Mouse (Mus musculus) hindbrain, embryonic 11.5 days (tissue): ENCODE measurements around the gene Zscan5b. TPM values are rescaled to one million over a fixed set of nuclear protein-coding genes. Genes with fewer than 3 reads are reported as not detected.

Experiments used
- ATAC-seq: fragments of 200-750 bp; cut with Nextera tagmentation; 2 replicates; pipeline ENCODE4 v1.8.0; 2017; ENCODE audit warnings: mild to moderate bottlenecking, moderate TSS enrichment, moderate library complexity; ENCODE audit not compliant: low FRiP score
- DNase-seq: peaks from one replicate; pipeline ENCODE4 v3.0.0-alpha.2; 2015; ENCODE audit warnings: low spot score
- H3K27ac ChIP-seq: fragments of 300-500 bp; sonication (generic); 2 replicates; pipeline ENCODE4 v1.5.1; 2014; ENCODE audit warnings: mild to moderate bottlenecking, low read depth, low read length
- H3K27me3 ChIP-seq: fragments of 300-500 bp; sonication (generic); 2 replicates; pipeline ENCODE4 v1.6.1; 2014; ENCODE audit warnings: mild to moderate bottlenecking, low read length, moderate library complexity, mixed read lengths; ENCODE audit not compliant: control insufficient read depth, insufficient read depth
- H3K36me3 ChIP-seq: fragments of 300-500 bp; sonication (generic); 2 replicates; pipeline ENCODE4 v1.6.1; 2014; ENCODE audit warnings: mild to moderate bottlenecking, low read length, moderate library complexity, mixed read lengths; ENCODE audit not compliant: control insufficient read depth, insufficient read depth
- H3K4me1 ChIP-seq: fragments of 300-500 bp; sonication (generic); replicated peaks from 2 replicates; pipeline ENCODE4 v1.6.1; 2014; ENCODE audit warnings: low read length, mixed read lengths; ENCODE audit not compliant: control insufficient read depth, insufficient read depth
- H3K4me2 ChIP-seq: fragments of 300-500 bp; sonication (generic); replicated peaks from 2 replicates; pipeline ENCODE4 v1.6.1; 2014; ENCODE audit warnings: mild to moderate bottlenecking, low read depth, low read length
- H3K4me3 ChIP-seq: fragments of 300-500 bp; sonication (generic); 2 replicates; pipeline ENCODE4 v1.5.1; 2014; ENCODE audit warnings: low read depth, low read length
- H3K9ac ChIP-seq: fragments of 300-500 bp; sonication (generic); 2 replicates; pipeline ENCODE4 v1.6.1; 2014; ENCODE audit warnings: low read depth, low read length
- H3K9me3 ChIP-seq: fragments of 300-500 bp; sonication (generic); 2 replicates; pipeline ENCODE4 v1.6.1; 2016; ENCODE audit warnings: low read length; ENCODE audit not compliant: control insufficient read depth
- WGBS: fragments of 180-500 bp; shearing (Covaris S2); extraction: QIAGEN DNeasy Blood & Tissue Kit; methylation state at CpG from one replicate; pipeline ENCODE4 v1.1.7; 2014; 5-methylcytosine and 5-hydroxymethylcytosine counted together
- polyA plus RNA-seq: library from polyadenylated mRNA; unstranded; fragments of >200 nt; fragmentation: Nextera tagmentation; extraction: Ambion mirVana; gene quantifications from 2 replicates; pipeline ENCODE4 v1.2.1, GENCODE M21; 2014

Gene Zscan5b
- polyA plus RNA-seq, 1 experiment from 2014 or later = not detected

- no peak overlapping the region for H3K27ac ChIP-seq
- no peaks in the 10 kb centered on the region for H3K4me1 ChIP-seq
- H3K36me3 ChIP-seq = 0 out of 2 replicates have a peak, but pooled peaks cover 8% of the 10 kb centered on the region
- no peak overlapping the region for H3K4me2 ChIP-seq
- no peak overlapping the region for H3K4me3 ChIP-seq
- no peaks in the 10 kb centered on the region for H3K9me3 ChIP-seq
- no peaks in the 10 kb centered on the region for H3K27me3 ChIP-seq
- DNase-seq (no peak), ATAC-seq (no peak)
- 92% methylated on average over 2 of the region's 2 CpGs for WGBS
- H3K9ac ChIP-seq = no peak overlapping the region
Measured at GRCm38 (mm10) chr7:6186176-6186575, 35.9 kb upstream of the Zscan5b start.

- Histone ChIP-seq H3K4me3 (no peak overlapping the region), H3K36me3 (0 out of 2 replicates have a peak, but pooled peaks cover 8% of the 10 kb centered on the region), H3K4me1 (no peaks in the 10 kb centered on the region), H3K4me2 (no peak overlapping the region), H3K27me3 (no peaks in the 10 kb centered on the region), H3K9ac (no peak overlapping the region), H3K9me3 (no peaks in the 10 kb centered on the region), H3K27ac (no peak overlapping the region)
- WGBS = 93% methylated on average over 2 of the region's 2 CpGs
- DNase-seq (no peak), ATAC-seq (no peak)
Measured at GRCm38 (mm10) chr7:6186756-6187155, 35.3 kb upstream of the Zscan5b start.

GRCm38 (mm10) chr7:6189542-6189941, 32.5 kb upstream of the Zscan5b start:
- Histone ChIP-seq H3K9me3 (no peaks in the 10 kb centered on the region), H3K27me3 (no peaks in the 10 kb centered on the region), H3K27ac (no peak overlapping the region), H3K4me1 (no peaks in the 10 kb centered on the region), H3K4me2 (no peak overlapping the region), H3K36me3 (0 out of 2 replicates have a peak, but pooled peaks cover 8% of the 10 kb centered on the region), H3K4me3 (no peak overlapping the region), H3K9ac (no peak overlapping the region)
- 38% methylated on average over 41 of the region's 45 CpGs for WGBS
- no peak for ATAC-seq
- DNase-seq = no peak

- H3K27ac ChIP-seq = no peak overlapping the region
- ATAC-seq (peak; percentile 13; the same call in 1 of the 2 replicates), DNase-seq (peak; percentile 77)
- 46% methylated on average over 3 of the region's 3 CpGs for WGBS
- H3K4me3 ChIP-seq = no peak overlapping the region
- no peak overlapping the region for H3K4me2 ChIP-seq
- H3K36me3 ChIP-seq = 0 out of 2 replicates have a peak, but pooled peaks cover 4% of the 10 kb centered on the region
- H3K9me3 ChIP-seq = no peaks in the 10 kb centered on the region
- H3K9ac ChIP-seq = no peak overlapping the region
- H3K4me1 ChIP-seq = no peaks in the 10 kb centered on the region
- no peaks in the 10 kb centered on the region for H3K27me3 ChIP-seq
Measured at GRCm38 (mm10) chr7:6191376-6191775, 30.7 kb upstream of the Zscan5b start.

- Histone ChIP-seq H3K9ac (no peak overlapping the region), H3K27ac (no peak overlapping the region), H3K36me3 (no peaks in the 10 kb centered on the region), H3K9me3 (no peaks in the 10 kb centered on the region), H3K4me3 (no peak overlapping the region), H3K27me3 (no peaks in the 10 kb centered on the region), H3K4me1 (no peaks in the 10 kb centered on the region), H3K4me2 (no peak overlapping the region)
- peak; percentile 80 for DNase-seq
- 27% methylated on average over 5 of the region's 5 CpGs for WGBS
- ATAC-seq = peak; percentile 79
Measured at GRCm38 (mm10) chr7:6194129-6194528, 27.9 kb upstream of the Zscan5b start.

- WGBS = 39% methylated on average over 2 of the region's 2 CpGs
- H3K27ac ChIP-seq = no peak overlapping the region
- no peak overlapping the region for H3K4me2 ChIP-seq
- no peak overlapping the region for H3K4me3 ChIP-seq
- no peaks in the 10 kb centered on the region for H3K27me3 ChIP-seq
- H3K4me1 ChIP-seq = no peaks in the 10 kb centered on the region
- no peaks in the 10 kb centered on the region for H3K36me3 ChIP-seq
- no peak for DNase-seq
- no peak overlapping the region for H3K9ac ChIP-seq
- no peak for ATAC-seq
- H3K9me3 ChIP-seq = no peaks in the 10 kb centered on the region
Measured at GRCm38 (mm10) chr7:6195777-6196176, 26.3 kb upstream of the Zscan5b start.

- ATAC-seq (no peak), DNase-seq (no peak)
- 72% methylated on average over 3 of the region's 3 CpGs for WGBS
- Histone ChIP-seq H3K9me3 (no peaks in the 10 kb centered on the region), H3K27me3 (no peaks in the 10 kb centered on the region), H3K27ac (no peak within 1 kb of the TSS), H3K36me3 (no peaks in the 10 kb centered on the region), H3K4me2 (no peak within 1 kb of the TSS), H3K9ac (no peak within 1 kb of the TSS), H3K4me3 (no peak within 1 kb of the TSS), H3K4me1 (no peaks in the 10 kb centered on the region)
Measured at GRCm38 (mm10) chr7:6196790-6197189, 25.3 kb upstream of the Zscan5b start, which contains the start of gene Galp. Gene Galp (plus strand): TSS chr7:6197090.

GRCm38 (mm10) chr7:6204200-6204599, 17.9 kb upstream of the Zscan5b start:
- ATAC-seq = no peak
- no peaks in the 10 kb centered on the region for H3K27me3 ChIP-seq
- H3K9ac ChIP-seq = no peak overlapping the region
- DNase-seq = no peak
- no peak overlapping the region for H3K4me3 ChIP-seq
- no peaks in the 10 kb centered on the region for H3K36me3 ChIP-seq
- H3K4me1 ChIP-seq = no peaks in the 10 kb centered on the region
- 84% methylated on average over 3 of the region's 3 CpGs for WGBS
- H3K4me2 ChIP-seq = no peak overlapping the region
- no peak overlapping the region for H3K27ac ChIP-seq
- H3K9me3 ChIP-seq = no peaks in the 10 kb centered on the region

- Histone ChIP-seq H3K9me3 (no peaks in the 10 kb centered on the region), H3K4me2 (no peak overlapping the region), H3K4me3 (no peak overlapping the region), H3K4me1 (no peaks in the 10 kb centered on the region), H3K27ac (no peak overlapping the region), H3K27me3 (no peaks in the 10 kb centered on the region), H3K36me3 (no peaks in the 10 kb centered on the region), H3K9ac (no peak overlapping the region)
- no peak for DNase-seq
- 37% methylated on average over 5 of the region's 5 CpGs for WGBS
- ATAC-seq = no peak
Measured at GRCm38 (mm10) chr7:6213144-6213543, 8.9 kb upstream of the Zscan5b start.
